ENCODE assay signal across 27 mouse cellular contexts in the genomic region with DNA sequence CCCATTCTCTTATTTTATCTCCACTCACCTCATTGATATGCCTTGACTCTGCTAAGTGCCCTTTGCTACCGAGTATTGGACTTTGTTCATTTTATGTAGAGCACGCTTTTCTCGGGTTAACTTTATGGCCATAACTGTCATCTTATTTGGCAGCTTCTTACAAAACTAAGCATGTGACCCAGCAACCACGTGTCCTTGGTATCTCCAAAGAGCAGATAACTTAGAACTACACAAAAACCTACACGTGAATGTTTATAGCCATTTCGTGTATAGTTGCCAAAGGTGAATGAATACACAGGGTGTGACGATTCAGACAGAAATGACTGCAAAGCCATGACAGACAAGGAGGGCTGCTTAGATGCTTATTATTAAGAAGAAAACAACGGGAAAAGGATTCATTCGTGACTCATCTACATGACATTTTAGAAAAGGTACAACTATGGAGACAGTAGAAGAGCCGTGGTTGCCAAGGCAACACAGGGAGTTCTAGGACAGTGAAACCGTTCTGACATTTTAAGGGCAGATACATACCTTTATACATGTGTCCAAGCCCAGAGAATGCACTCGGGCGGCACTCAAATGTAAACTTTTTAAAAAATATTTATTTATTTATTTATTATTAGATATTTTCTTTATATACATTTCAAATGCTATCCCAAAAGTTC. TPM values are rescaled to one million over a fixed set of nuclear protein-coding genes. Genes with fewer than 3 reads are reported as not detected.
DNase-seq lines count a peak whose midpoint lies in the region; ATAC-seq and TF ChIP-seq lines count a peak whose summit lies in the region.
"Had no signal": no experiment of that assay in that cellular context is flagged by ENCODE, and none has a peak within 500 bp of the region (broad histone marks: within the 10 kb centered on the region; RNA-seq: fewer than 3 reads in every experiment).

No protein-coding gene starts in this region.

- no peak for TF ChIP-seq CTCF in kidney, adult 2 months (conservative IDR thresholded peaks at IDR 0.05; ENCODE audit: insufficient read depth, insufficient read length, low read depth, low read length)
- TF ChIP-seq CTCF in stomach, postnatal 0 days (IDR thresholded peaks at IDR 0.05; ENCODE audit: low read depth), result no peak

- DNase-seq in kidney, adult 2 months, result peak; percentile 72
- DNase-seq in kidney, postnatal 14 days, result no peak
- DNase-seq in stomach, postnatal 0 days (ENCODE audit: low spot score), result no peak
- peak; percentile 61 for DNase-seq in brain, adult 2 months (ENCODE audit: low read depth, low spot score)
- peak; percentile 56 for DNase-seq in yolk sac, embryonic 10.5 days (ENCODE audit: low spot score)
- no peak for DNase-seq in cerebellum, postnatal 36 days
- DNase-seq in thymus, postnatal 36 days, result no peak
- DNase-seq: cerebellum, adult 18-20 months; gastrocnemius, adult 2 months; heart, postnatal 10 days; left cerebral cortex, postnatal 4 days; retina, postnatal 1 day; thymus, adult 18-20 months; thymus, postnatal 4 days had no signal

- no peak for TF ChIP-seq EP300 in stomach, postnatal 0 days (optimal IDR thresholded peaks at IDR 0.05)

- 63% methylated on average over 13 of the region's 13 CpGs for WGBS in kidney, adult 2 months
- 77% methylated on average over 13 of the region's 13 CpGs for WGBS in stomach, embryonic 16.5 days
- WGBS in stomach, postnatal 0 days, result 73% methylated on average over 13 of the region's 13 CpGs

- H3K4me3 ChIP-seq in kidney, adult 2 months (ENCODE audit: insufficient read depth, low read depth, low read length), result no peak overlapping the region
- no peak overlapping the region for H3K4me3 ChIP-seq in stomach, embryonic 16.5 days (replicated peaks; ENCODE audit: low read length)
- H3K4me3 ChIP-seq in stomach, postnatal 0 days (ENCODE audit: low read depth, low read length), result no peak overlapping the region
- H3K4me3 ChIP-seq: gastrocnemius, adult 2 months; heart, embryonic 12.5 days; left cerebral cortex, adult 2 months; limb, embryonic 15.5 days; midbrain, embryonic 15.5 days; myocyte; neural tube, embryonic 13.5 days had no signal

- no peak overlapping the region for H3K4me2 ChIP-seq in stomach, embryonic 16.5 days (ENCODE audit: low read depth, low read length)
- no peak overlapping the region for H3K4me2 ChIP-seq in stomach, postnatal 0 days (replicated peaks; ENCODE audit: low read depth)
- H3K4me2 ChIP-seq: heart, embryonic 12.5 days; limb, embryonic 15.5 days; midbrain, embryonic 15.5 days; neural tube, embryonic 13.5 days had no signal

- peaks cover 25% of the 10 kb centered on the region for H3K4me1 ChIP-seq in kidney, adult 2 months (ENCODE audit: control insufficient read depth, insufficient read depth, low read length)
- 0 out of 2 replicates have a peak, but pooled peaks cover 3% of the 10 kb centered on the region for H3K4me1 ChIP-seq in stomach, embryonic 16.5 days (ENCODE audit: control insufficient read depth, insufficient read depth, low read length)
- no peaks in the 10 kb centered on the region for H3K4me1 ChIP-seq in stomach, postnatal 0 days (replicated peaks; ENCODE audit: control insufficient read depth, insufficient read depth)
- H3K4me1 ChIP-seq: heart, embryonic 12.5 days; limb, embryonic 15.5 days; midbrain, embryonic 15.5 days; neural tube, embryonic 13.5 days had no signal

- H3K27ac ChIP-seq in kidney, adult 2 months (ENCODE audit: insufficient read depth, low read depth, low read length), result peak overlapping the region; percentile 45; the same call in 1 of the 2 replicates
- H3K27ac ChIP-seq in stomach, embryonic 16.5 days (ENCODE audit: low read length), result no peak overlapping the region
- H3K27ac ChIP-seq in stomach, postnatal 0 days (replicated peaks), result no peak overlapping the region
- H3K27ac ChIP-seq: gastrocnemius, adult 2 months; hindbrain, postnatal 0 days; left cerebral cortex, adult 2 months; limb, embryonic 15.5 days; macrophage; midbrain, embryonic 15.5 days; neural tube, embryonic 13.5 days had no signal

- no peaks in the 10 kb centered on the region for H3K9me3 ChIP-seq in stomach, embryonic 16.5 days (replicated peaks; ENCODE audit: control insufficient read depth, low read length)
- H3K9me3 ChIP-seq in stomach, postnatal 0 days (ENCODE audit: control insufficient read depth, low read length), result no peaks in the 10 kb centered on the region
- H3K9me3 ChIP-seq: heart, embryonic 12.5 days; limb, embryonic 15.5 days; midbrain, embryonic 15.5 days; neural tube, embryonic 13.5 days had no signal

- H3K27me3 ChIP-seq in kidney, adult 2 months (replicated peaks; ENCODE audit: control insufficient read depth, insufficient read depth, low read length), result no peaks in the 10 kb centered on the region
- H3K27me3 ChIP-seq in stomach, embryonic 16.5 days (ENCODE audit: control insufficient read depth, insufficient read depth, low read length), result no peaks in the 10 kb centered on the region
- no peaks in the 10 kb centered on the region for H3K27me3 ChIP-seq in stomach, postnatal 0 days (ENCODE audit: control insufficient read depth, insufficient read depth, low read length)
- H3K27me3 ChIP-seq: heart, embryonic 12.5 days; limb, embryonic 15.5 days; midbrain, embryonic 15.5 days; neural tube, embryonic 13.5 days; Patski had no signal

- ATAC-seq in stomach, embryonic 16.5 days (ENCODE audit: insufficient read depth, low FRiP score), result 0 out of 2 replicates have a peak, but pooled peaks have one; percentile 25
- ATAC-seq in stomach, postnatal 0 days (ENCODE audit: low FRiP score, low TSS enrichment), result no peak
- ATAC-seq: forebrain, embryonic 14.5 days; hindbrain, postnatal 0 days; midbrain, embryonic 15.5 days; Patski had no signal

- H3K9ac ChIP-seq in stomach, embryonic 16.5 days (ENCODE audit: low read length), result no peak overlapping the region
- H3K9ac ChIP-seq in stomach, postnatal 0 days (ENCODE audit: low read length), result no peak overlapping the region
- H3K9ac ChIP-seq: heart, embryonic 12.5 days; limb, embryonic 15.5 days; midbrain, embryonic 15.5 days; neural tube, embryonic 13.5 days had no signal

- no peaks in the 10 kb centered on the region for H3K36me3 ChIP-seq in kidney, adult 2 months (ENCODE audit: control insufficient read depth, insufficient read depth, low read length)
- H3K36me3 ChIP-seq in stomach, embryonic 16.5 days (ENCODE audit: control insufficient read depth, insufficient read depth, low read length), result no peaks in the 10 kb centered on the region
- H3K36me3 ChIP-seq in stomach, postnatal 0 days (ENCODE audit: control insufficient read depth, insufficient read depth, low read length), result no peaks in the 10 kb centered on the region
- H3K36me3 ChIP-seq: heart, embryonic 12.5 days; limb, embryonic 15.5 days; midbrain, embryonic 15.5 days; neural tube, embryonic 13.5 days had no signal

- TF ChIP-seq POLR2A in kidney, adult 2 months (IDR thresholded peaks at IDR 0.05; ENCODE audit: low read depth, low read length), result no peak

RNA-seq across cellular contexts. Expression of a gene that starts 4.0 kb away (rescaled TPM):
- 39.3 and 48.7 TPM in 2 replicates for polyA plus RNA-seq in kidney, adult 2 months (2012; rRNA removed)
- polyA plus RNA-seq in stomach, embryonic 16.5 days (2015; fragmentation: Nextera tagmentation; extraction: Ambion mirVana), result 4.0 and 4.1 TPM in 2 replicates
- polyA plus RNA-seq in stomach, postnatal 0 days (2015; fragmentation: Nextera tagmentation; extraction: Ambion mirVana), result 5.5 and 5.6 TPM in 2 replicates
- polyA plus RNA-seq: embryonic facial prominence, embryonic 14.5 days; forebrain, embryonic 14.5 days; hindbrain, embryonic 11.5 days; hindbrain, postnatal 0 days; midbrain, embryonic 15.5 days; neural tube, embryonic 13.5 days had no signal

RNA-seq across cellular contexts. Expression of a gene that starts 38.7 kb away (rescaled TPM):
- polyA plus RNA-seq in kidney, adult 2 months (2012; rRNA removed), result 100 and 103 TPM in 2 replicates
- polyA plus RNA-seq in stomach, embryonic 16.5 days (2015; fragmentation: Nextera tagmentation; extraction: Ambion mirVana), result 56.6 and 69.2 TPM in 2 replicates
- polyA plus RNA-seq in stomach, postnatal 0 days (2015; fragmentation: Nextera tagmentation; extraction: Ambion mirVana), result 45.3 and 47.4 TPM in 2 replicates
- polyA plus RNA-seq: macrophage, myocyte had no signal

RNA-seq across cellular contexts. Expression of a gene that starts 44.5 kb away (rescaled TPM):
- 23.4 and 28.3 TPM in 2 replicates for polyA plus RNA-seq in kidney, adult 2 months (2012; rRNA removed)
- 48.9 and 56.6 TPM in 2 replicates for polyA plus RNA-seq in stomach, embryonic 16.5 days (2015; fragmentation: Nextera tagmentation; extraction: Ambion mirVana)
- 36.6 and 40.1 TPM in 2 replicates for polyA plus RNA-seq in stomach, postnatal 0 days (2015; fragmentation: Nextera tagmentation; extraction: Ambion mirVana)

Comparison
In these comparisons a context has a peak if more than half of its experiments do, and no peak if none do; other contexts are left out.
1. DNase-seq: peak in kidney, adult 2 months (single experiment), brain, adult 2 months (single experiment) and yolk sac, embryonic 10.5 days (single experiment); none in kidney, postnatal 14 days (single experiment), stomach, postnatal 0 days (single experiment), cerebellum, postnatal 36 days (0 of 2) and thymus, postnatal 36 days (0 of 2).